Mouse (Mus musculus): ENCODE results near the gene Rcor3.

Gene Rcor3

GRCm38 (mm10) chr1:192070618-192071051, 67.2 kb downstream of the Rcor3 start:
- DNase-seq (ENCODE audit: low spot score): no peak

DNA sequence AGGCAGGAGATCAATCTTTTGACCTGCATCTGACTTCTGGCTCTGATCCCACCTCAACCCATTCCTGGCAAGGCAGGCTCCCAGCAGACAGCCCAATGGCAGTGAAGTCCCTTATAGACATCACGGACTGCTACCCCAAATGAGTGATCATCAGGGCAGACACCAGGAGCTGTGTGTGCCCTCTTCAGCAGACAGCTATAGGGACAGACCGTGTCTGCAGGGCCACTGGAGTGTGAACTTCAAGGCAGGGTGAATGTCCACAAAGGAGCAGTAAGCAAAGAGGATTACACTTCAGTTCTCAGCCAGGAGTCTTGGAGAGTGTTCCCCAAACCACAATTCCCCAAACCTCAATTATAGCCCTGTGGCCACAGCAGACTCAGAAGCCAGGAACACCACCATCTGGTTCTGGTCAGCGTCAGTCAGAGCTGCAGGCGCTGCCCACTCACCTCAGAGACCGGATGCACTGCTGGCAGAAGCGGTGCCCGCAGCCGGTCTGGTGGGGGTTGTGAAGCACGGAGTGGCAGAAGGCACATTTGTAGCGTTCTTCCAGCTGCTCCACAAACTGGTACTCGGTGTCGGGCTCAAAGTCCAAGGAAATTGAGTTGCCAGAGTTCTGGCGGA, 67.8 kb downstream of the Rcor3 start:
- DNase-seq (ENCODE audit: low spot score): no peak

DNA sequence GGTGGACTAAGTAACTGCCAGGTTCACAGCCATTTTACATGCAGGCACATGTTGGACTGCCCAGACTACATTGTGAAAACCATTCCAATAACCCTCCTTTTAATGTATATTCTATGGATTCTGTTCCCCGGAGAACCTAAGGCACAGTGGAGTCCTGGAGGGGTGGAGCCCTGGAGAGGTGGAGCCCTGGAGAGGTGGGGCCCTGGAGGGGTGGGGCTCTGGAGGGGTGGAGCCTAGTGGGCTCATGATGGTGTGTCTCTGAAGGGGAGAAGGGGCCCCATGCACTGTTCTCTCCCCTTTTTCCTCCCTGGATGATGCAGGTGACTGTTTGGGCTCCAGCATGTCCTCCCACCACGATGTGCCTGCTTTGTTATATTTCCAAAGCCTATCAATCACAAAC, 69.7 kb downstream of the Rcor3 start:
- DNase-seq (ENCODE audit: low spot score): no peak

DNA sequence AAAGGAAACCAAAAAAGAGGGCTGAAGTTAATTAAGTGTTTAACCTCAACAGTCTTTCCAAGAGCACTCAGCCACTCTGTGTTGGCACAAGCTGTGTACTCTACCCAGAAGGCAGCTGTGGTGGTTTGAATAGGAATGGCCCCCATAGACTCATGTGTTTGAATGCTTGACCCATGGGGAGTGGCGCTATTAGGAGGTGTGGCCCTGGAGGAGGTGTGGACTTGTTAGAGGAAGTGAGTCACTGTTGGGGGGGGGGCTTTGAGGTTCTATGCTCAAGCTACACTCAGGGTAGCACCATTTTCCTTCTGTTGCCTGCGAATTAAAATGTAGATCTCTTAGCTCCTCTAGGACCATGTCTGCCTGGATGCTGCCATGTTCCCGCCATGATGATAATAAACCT, 70.9 kb downstream of the Rcor3 start:
- no peak for DNase-seq (ENCODE audit: low spot score)

GRCm38 (mm10) chr1:192063209-192063946, 74.5 kb downstream of the Rcor3 start:
- no peak for DNase-seq (ENCODE audit: low spot score)

- DNase-seq (ENCODE audit: low spot score): no peak
Observed at GRCm38 (mm10) chr1:192062682-192063081, 75.2 kb downstream of the Rcor3 start.

- DNase-seq (ENCODE audit: low spot score): no peak
Observed at GRCm38 (mm10) chr1:192061666-192062306, 76.1 kb downstream of the Rcor3 start.

GRCm38 (mm10) chr1:192058911-192059310, 79.0 kb downstream of the Rcor3 start:
- no peak for DNase-seq (ENCODE audit: low spot score)

DNA sequence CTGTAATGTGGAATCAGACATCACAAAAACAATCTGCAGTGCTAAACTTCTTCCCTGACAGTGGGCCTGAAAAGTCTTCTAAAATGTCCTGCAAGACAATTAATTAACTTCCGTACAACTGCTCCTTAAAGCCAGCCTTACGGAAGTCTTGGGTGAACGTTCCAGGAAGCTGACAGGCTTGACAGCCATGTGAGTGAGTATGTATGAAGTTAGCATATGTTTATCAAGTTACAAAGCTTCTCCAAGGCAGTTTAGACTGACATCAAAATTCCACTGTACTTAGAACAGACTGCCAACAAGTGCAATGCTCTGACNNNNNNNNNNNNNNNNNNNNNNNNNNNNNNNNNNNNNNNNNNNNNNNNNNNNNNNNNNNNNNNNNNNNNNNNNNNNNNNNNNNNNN, 84.1 kb downstream of the Rcor3 start:
- no peak for DNase-seq (ENCODE audit: low spot score)

DNA sequence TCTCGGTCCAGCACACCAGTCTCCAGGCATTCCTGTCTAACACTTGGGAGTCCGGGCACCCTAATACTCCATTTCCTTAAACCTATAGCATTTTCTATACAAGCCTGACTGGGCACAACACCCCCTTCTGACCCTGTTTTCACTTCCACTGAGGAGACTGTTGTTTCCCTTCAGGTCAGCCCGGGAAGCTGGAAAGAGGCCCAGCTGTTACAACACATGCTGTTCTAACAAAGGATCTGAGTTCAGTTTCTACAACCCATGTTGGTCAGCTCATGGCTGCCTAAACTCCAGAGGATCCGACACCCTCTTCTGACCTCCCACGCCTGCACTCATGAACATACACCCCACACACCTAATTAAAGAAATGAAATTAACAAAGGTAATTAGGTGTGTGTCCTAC, 84.9 kb downstream of the Rcor3 start:
- DNase-seq (ENCODE audit: low spot score): no peak

- DNase-seq (ENCODE audit: low spot score): no peak
Observed at GRCm38 (mm10) chr1:192052461-192052860, 85.4 kb downstream of the Rcor3 start.
